Mouse (Mus musculus) heart, embryonic 10.5 days (tissue): ENCODE data around the gene Tmem117. TPM values are rescaled to one million over a fixed set of nuclear protein-coding genes. Genes with fewer than 3 reads are reported as not detected.

Experiments
- DNase-seq: peaks from one replicate; pipeline ENCODE4 v3.0.0-alpha.2; 2017; ENCODE audit warnings: low spot score
- H3K27ac ChIP-seq: fragments of 300-500 bp; sonication (generic); 2 replicates; pipeline ENCODE4 v1.5.1; 2016; ENCODE audit warnings: mild to moderate bottlenecking
- H3K27me3 ChIP-seq: fragments of 300-500 bp; sonication (generic); 2 replicates; pipeline ENCODE4 v1.6.1; 2016; ENCODE audit warnings: mild to moderate bottlenecking; ENCODE audit not compliant: poor library complexity, insufficient read depth, severe bottlenecking
- H3K36me3 ChIP-seq: fragments of 300-500 bp; sonication (generic); 2 replicates; pipeline ENCODE4 v1.6.1; 2016; ENCODE audit warnings: mild to moderate bottlenecking, moderate library complexity
- H3K4me1 ChIP-seq: fragments of 300-500 bp; sonication (generic); 2 replicates; pipeline ENCODE4 v1.6.1; 2016; ENCODE audit warnings: mild to moderate bottlenecking
- H3K4me3 ChIP-seq: fragments of 300-500 bp; sonication (generic); 2 replicates; pipeline ENCODE4 v1.5.1; 2016; ENCODE audit warnings: mild to moderate bottlenecking, moderate library complexity
- H3K9me3 ChIP-seq: fragments of 300-500 bp; sonication (generic); 2 replicates; pipeline ENCODE4 v1.6.1; 2016; ENCODE audit warnings: mild to moderate bottlenecking, moderate library complexity
- WGBS: fragments of 180-500 bp; shearing (Covaris S2); methylation state at CpG from one replicate; pipeline ENCODE4 v1.1.7; 2016; 5-methylcytosine and 5-hydroxymethylcytosine counted together
- polyA plus RNA-seq: library from polyadenylated mRNA; unstranded; fragments of >200 nt; fragmentation: Nextera tagmentation; extraction: Ambion mirVana; gene quantifications from 2 replicates; pipeline ENCODE4 v1.2.1, GENCODE M21; 2016

The Tmem117 gene
- polyA plus RNA-seq, 1 experiment from 2014 or later = 0.73 TPM

DNA sequence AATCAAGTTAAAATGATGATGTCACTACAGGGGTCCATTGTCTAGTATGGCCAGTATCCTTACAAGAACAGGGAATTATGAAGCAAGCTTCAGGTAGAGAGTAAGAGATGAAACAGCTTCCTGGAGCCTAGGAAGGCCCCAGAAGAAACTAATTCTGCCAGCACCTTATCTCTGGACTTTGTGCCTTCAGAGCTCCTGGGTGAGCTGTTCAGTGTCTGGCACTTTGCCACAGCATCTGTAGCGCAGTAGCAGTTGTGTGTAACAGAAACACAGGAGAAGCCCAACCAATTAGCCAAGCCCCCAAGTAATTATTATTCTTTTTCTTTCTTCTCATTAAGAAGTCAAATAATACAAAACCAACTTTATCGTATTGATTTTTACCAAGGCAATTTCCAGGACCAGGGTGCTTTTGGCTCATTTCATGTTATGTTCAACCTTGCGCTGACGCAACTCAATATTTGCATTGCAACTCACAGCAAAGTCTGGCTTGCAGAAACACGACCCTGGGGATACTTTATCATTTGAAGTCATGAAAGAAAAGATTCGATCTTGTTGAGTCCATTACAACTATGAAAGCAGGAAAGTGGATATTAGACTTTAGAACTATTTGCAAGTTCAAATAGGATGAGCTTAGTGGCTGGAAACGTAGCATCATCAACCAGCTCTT lies 322.5 kb downstream of the Tmem117 start:
- no peaks in the 10 kb centered on the region for H3K9me3 ChIP-seq

DNA sequence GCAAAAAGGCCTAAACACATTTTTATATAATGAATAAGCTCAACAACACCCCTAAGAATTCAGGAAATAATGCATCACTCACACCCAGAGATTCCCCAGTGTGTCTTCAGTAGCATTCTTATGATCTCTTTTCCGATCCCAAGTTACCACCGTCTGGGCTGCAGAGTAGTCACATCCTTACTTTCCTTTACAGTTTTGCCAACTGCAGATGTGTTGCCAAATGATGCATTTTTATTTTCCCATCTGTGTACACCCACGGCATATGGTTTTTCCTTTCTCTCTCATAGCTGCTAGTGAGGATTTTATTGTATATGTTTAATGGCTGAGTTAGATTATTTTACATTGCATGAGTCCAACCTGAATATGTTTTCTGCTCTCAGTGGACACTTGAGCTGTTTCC lies 327.7 kb downstream of the Tmem117 start:
- H3K36me3 ChIP-seq = no peaks in the 10 kb centered on the region
- no peak for DNase-seq
- no peak overlapping the region for H3K27ac ChIP-seq
- H3K4me1 ChIP-seq = no peaks in the 10 kb centered on the region
- 85% methylated on average over 3 of the region's 3 CpGs for WGBS
- H3K9me3 ChIP-seq = no peaks in the 10 kb centered on the region
- H3K4me3 ChIP-seq = no peak overlapping the region
- H3K27me3 ChIP-seq = no peaks in the 10 kb centered on the region

More for the DNA sequence above, 322.5 kb downstream of the Tmem117 start:
- Histone ChIP-seq H3K27ac (no peak overlapping the region), H3K27me3 (no peaks in the 10 kb centered on the region), H3K4me1 (no peaks in the 10 kb centered on the region), H3K36me3 (no peaks in the 10 kb centered on the region), H3K4me3 (no peak overlapping the region)
- DNase-seq = no peak
- 87% methylated on average over 7 of the region's 7 CpGs for WGBS

DNA sequence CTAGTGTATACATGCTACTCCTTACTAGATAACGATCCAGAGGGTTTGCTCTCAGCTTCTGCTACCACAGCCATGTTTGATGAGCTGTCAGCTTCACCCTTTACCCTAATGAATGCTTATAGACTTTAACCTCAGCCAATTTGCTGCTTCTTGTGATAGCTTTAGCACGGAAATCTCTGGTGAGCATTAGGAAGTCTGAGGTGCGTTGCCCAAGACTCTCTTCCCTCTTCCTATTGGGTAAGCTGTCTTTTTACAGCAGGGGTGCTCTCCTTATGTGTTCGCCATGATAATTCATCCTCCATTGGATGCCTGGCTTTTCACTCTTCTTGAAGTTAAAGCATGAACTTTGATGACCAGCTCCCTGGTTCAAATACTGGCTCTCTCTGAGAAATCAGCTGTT lies 328.2 kb downstream of the Tmem117 start:
- Histone ChIP-seq H3K9me3 (no peaks in the 10 kb centered on the region), H3K4me3 (no peak overlapping the region), H3K27me3 (no peaks in the 10 kb centered on the region), H3K4me1 (no peaks in the 10 kb centered on the region), H3K36me3 (no peaks in the 10 kb centered on the region), H3K27ac (no peak overlapping the region)
- WGBS = 70% methylated on average over 4 of the region's 4 CpGs
- DNase-seq = no peak

DNA sequence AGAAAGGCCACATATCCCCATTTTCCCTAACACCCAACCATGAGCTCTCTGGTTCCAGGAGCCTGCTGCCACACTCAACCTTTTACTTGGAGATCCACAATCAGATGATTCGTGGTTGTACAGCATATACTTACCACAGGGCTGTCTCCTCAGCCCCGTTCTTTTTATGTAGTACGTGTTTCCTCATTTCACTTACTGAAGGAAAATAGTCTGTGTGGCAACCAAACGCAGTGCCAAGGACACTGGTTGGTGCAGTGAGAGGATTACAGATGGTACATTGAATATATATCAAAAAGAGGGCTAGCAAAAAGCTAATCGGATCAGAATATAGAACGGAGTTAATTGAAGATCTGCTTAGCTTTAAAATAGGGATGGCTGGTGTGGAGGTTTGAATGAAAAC lies 338.0 kb downstream of the Tmem117 start:
- no peak for DNase-seq
- Histone ChIP-seq H3K36me3 (no peaks in the 10 kb centered on the region), H3K9me3 (no peaks in the 10 kb centered on the region), H3K27me3 (no peaks in the 10 kb centered on the region), H3K27ac (no peak overlapping the region), H3K4me3 (no peak overlapping the region), H3K4me1 (no peaks in the 10 kb centered on the region)
- 80% methylated on average over 6 of the region's 6 CpGs for WGBS

DNA sequence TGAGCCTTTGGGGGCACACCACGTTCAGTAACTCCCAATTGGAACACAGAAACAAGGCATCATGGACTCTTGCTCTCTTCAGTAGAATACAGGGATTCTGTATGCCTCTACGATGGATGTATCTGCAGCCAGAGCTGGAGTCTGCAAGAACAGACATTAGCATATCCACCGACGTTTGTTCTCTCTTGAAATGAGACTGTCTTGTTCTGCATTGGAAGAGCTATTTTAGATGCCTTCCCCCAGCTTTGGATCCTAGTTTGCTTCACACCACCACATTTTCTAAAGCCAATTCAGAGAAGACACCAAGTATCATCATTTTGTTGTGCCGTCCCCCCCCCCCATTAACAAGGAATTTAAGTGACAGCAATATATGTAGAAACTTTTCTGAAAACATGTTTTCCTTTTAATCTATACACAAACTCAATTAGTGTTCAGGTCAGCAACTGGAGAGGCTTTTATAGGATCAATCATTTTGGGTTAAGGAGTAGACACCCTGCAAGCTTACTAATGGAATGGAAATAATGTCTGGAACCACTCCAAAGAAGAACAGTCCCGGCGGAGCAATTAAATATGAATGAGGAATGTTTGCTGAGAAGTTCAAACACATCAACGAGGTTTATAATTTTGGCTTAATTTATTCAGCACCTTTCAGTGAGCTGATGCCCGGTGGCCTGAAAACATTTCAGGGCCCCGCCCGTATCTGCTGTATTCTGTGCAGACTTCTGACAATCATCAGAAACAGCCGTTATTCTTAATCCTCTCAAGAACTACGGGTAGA lies 339.6 kb downstream of the Tmem117 start:
- H3K4me3 ChIP-seq = no peak overlapping the region

DNA sequence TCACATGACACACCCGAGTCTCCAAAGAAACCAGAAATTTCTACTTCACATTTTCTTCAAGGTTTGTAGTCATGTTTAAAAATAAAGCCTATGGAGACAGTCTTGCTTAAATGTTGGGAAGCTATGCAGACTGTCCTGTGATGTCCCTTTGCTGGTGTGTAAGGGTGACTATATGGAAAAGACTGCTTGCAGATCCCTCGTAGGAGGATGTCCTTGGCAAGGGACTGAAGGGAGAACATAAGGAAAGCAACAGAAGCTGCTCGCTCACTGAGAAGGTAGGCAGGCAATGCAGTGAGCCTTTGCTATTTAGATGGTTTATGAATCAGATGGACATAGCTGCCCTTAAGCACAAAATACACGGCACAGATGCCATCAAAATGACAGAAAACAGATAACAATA lies 352.8 kb downstream of the Tmem117 start:
- no peak for DNase-seq
- H3K27ac ChIP-seq = no peak overlapping the region
- no peaks in the 10 kb centered on the region for H3K27me3 ChIP-seq
- no peaks in the 10 kb centered on the region for H3K9me3 ChIP-seq
- no peak overlapping the region for H3K4me3 ChIP-seq
- no peaks in the 10 kb centered on the region for H3K36me3 ChIP-seq
- no peaks in the 10 kb centered on the region for H3K4me1 ChIP-seq
- WGBS = 77% methylated on average over 4 of the region's 4 CpGs

More for the DNA sequence above, 339.6 kb downstream of the Tmem117 start:
- no peak overlapping the region for H3K27ac ChIP-seq
- no peaks in the 10 kb centered on the region for H3K9me3 ChIP-seq
- 83% methylated on average over 13 of the region's 13 CpGs for WGBS
- no peaks in the 10 kb centered on the region for H3K4me1 ChIP-seq
- no peak for DNase-seq
- H3K27me3 ChIP-seq = no peaks in the 10 kb centered on the region
- H3K36me3 ChIP-seq = no peaks in the 10 kb centered on the region

DNA sequence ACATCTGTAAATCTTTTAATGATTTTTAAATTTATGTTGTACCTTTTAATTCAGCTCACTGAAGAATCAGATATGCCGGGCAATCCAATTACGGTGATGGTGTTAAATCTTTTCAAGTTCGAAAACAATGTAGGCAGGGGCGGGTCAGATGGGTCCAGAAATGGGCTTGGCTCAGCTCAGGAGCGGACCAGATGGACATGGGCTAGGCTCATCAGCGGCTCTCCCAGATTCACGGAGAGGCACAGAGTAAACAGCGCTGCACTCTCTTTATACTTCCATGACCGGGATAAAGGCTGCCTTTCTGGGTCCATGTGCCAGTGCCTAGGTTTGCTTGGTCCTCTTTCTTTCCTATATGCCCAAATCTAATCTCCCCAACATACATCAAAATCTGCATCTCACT lies 366.3 kb downstream of the Tmem117 start:
- no peaks in the 10 kb centered on the region for H3K27me3 ChIP-seq
- H3K36me3 ChIP-seq = no peaks in the 10 kb centered on the region
- H3K27ac ChIP-seq = no peak overlapping the region
- WGBS = 87% methylated on average over 9 of the region's 9 CpGs
- no peak overlapping the region for H3K4me3 ChIP-seq
- H3K4me1 ChIP-seq = no peaks in the 10 kb centered on the region
- H3K9me3 ChIP-seq = no peaks in the 10 kb centered on the region
- DNase-seq = no peak

DNA sequence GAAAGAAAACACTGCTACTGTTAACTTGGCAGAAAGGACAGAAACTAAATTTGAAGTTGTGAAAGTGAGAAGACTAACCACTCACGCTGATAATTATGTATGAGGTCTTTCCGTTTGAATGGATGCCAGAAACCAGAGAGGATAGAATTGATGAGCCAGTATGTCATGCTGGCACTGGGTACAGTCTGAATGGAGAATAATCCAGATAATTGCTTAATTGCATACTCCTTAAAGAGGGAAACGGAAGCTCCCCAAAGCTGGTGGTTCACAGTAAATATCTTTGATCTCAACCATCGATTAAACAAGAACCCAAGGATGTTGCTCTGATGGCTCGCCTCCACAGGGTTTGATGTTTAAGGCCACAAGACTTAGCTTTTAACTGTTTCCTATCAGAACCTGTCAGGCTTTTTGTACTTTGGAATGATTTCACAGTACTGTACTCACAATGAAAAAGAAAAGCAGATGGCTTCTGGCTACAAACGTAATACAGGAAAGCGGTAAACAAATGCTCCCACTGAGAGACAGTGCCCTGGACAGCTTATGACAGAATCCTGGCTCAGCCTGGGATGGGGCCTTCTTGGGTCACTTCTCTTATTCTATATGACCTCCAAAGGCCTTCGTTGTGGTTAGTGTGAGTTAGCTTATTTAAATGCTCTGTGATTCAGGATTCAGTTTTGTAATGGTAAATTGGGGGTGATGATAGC lies 376.2 kb downstream of the Tmem117 start:
- DNase-seq = no peak
- 83% methylated on average over 8 of the region's 8 CpGs for WGBS
- H3K27ac ChIP-seq = no peak overlapping the region
- no peaks in the 10 kb centered on the region for H3K36me3 ChIP-seq
- H3K4me1 ChIP-seq = no peaks in the 10 kb centered on the region
- H3K4me3 ChIP-seq = no peak overlapping the region
- H3K27me3 ChIP-seq = no peaks in the 10 kb centered on the region
- no peaks in the 10 kb centered on the region for H3K9me3 ChIP-seq

DNA sequence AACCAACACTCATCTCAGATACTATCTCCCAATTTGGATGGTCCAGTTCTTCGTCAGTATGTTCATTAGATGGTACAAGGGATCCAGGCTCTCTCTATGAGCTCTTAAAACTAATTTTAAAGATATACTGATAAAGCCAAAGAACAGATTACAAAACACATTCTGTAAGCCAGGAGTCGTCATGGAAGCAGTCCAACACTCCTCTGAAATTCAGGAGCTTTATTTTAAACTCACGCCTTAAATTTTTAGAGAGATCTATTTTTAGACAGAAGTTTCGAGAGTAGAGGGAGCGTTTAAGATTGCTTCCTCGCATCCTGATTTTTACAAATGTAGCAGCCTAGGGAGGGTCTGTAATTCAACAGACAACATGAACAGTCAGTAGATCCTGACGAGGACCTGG lies 393.2 kb downstream of the Tmem117 start:
- Histone ChIP-seq H3K9me3 (no peaks in the 10 kb centered on the region), H3K27ac (no peak overlapping the region), H3K27me3 (no peaks in the 10 kb centered on the region), H3K4me1 (no peaks in the 10 kb centered on the region), H3K4me3 (no peak overlapping the region), H3K36me3 (no peaks in the 10 kb centered on the region)
- 72% methylated on average over 7 of the region's 7 CpGs for WGBS
- DNase-seq = no peak

DNA sequence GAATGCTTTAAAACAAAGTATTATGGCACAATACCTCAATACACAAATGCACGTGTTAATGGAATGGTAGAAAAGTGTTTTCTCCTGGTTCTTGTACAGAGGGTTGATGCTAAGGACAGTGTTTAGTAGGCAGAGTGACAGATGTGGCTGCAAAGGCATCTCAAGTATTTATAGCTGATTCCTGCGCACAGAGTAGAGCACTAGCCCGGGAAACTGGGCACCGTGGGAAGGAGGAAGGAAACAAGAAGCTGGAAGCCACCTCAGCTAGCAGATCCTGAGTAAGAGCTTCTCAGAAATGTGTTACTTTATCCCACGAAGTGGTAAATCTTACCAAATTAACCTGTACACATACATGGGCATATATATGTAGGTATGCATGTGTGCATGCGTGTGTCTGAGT lies 395.4 kb downstream of the Tmem117 start:
- no peak for DNase-seq
- no peaks in the 10 kb centered on the region for H3K4me1 ChIP-seq
- no peak overlapping the region for H3K27ac ChIP-seq
- no peaks in the 10 kb centered on the region for H3K9me3 ChIP-seq
- WGBS = 62% methylated on average over 6 of the region's 6 CpGs
- no peaks in the 10 kb centered on the region for H3K27me3 ChIP-seq
- no peaks in the 10 kb centered on the region for H3K36me3 ChIP-seq
- H3K4me3 ChIP-seq = no peak overlapping the region

DNA sequence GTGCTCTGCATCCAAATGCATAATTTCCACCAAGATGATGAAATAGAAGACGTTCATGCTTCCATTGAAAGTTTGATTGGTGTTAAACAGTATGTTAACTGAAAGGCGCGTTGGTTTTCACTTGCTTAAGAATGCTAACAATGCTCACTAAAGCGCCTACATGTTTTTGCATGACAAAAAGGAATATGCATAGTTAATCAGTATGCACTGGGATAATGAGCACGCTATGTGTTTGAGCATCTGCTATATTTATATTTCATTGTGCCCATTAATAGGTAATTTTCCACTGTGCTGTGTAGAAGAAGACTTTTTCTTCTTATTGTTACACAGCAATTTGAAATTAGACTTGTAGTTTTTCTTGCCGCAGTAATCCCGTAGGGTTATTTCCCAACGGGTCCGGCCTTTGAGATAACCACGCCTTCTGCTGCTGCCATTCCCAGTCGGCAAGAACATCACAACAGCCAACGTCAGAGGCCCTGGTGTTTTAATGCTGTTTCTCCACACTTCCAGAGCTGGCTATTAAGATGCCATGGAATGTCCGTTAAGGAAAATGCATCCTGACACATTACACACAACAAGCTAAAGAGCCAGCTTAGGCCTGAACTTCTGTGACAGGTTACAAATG lies 399.9 kb downstream of the Tmem117 start:
- H3K27ac ChIP-seq = no peak overlapping the region
- H3K27me3 ChIP-seq = no peaks in the 10 kb centered on the region
- no peaks in the 10 kb centered on the region for H3K4me1 ChIP-seq
- H3K9me3 ChIP-seq = no peaks in the 10 kb centered on the region
- H3K36me3 ChIP-seq = no peaks in the 10 kb centered on the region
- WGBS = 84% methylated on average over 13 of the region's 13 CpGs
- DNase-seq = no peak
- no peak overlapping the region for H3K4me3 ChIP-seq

DNA sequence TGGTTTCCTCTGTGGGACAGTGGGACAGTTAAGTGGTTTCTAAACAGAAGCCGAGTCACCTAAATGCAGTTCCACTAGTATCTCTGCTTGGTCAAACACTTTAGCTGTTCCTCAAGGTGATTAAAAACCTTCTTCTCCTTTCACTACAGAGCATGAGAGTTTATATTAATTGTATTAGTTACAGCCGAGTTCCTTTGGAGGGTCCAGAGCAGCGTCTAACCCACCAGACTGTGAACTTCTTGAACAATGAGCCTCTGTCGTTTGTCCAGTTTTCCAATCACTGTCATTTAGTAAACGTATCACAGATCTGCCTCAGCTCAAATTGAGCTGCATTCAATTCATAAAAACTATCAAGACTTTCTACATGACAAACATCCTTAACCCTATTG lies 400.4 kb downstream of the Tmem117 start:
- no peaks in the 10 kb centered on the region for H3K4me1 ChIP-seq
- H3K36me3 ChIP-seq = no peaks in the 10 kb centered on the region
- no peak overlapping the region for H3K4me3 ChIP-seq
- no peak overlapping the region for H3K27ac ChIP-seq
- no peaks in the 10 kb centered on the region for H3K9me3 ChIP-seq
- WGBS = 80% methylated on average over 5 of the region's 5 CpGs
- no peak for DNase-seq
- H3K27me3 ChIP-seq = no peaks in the 10 kb centered on the region

DNA sequence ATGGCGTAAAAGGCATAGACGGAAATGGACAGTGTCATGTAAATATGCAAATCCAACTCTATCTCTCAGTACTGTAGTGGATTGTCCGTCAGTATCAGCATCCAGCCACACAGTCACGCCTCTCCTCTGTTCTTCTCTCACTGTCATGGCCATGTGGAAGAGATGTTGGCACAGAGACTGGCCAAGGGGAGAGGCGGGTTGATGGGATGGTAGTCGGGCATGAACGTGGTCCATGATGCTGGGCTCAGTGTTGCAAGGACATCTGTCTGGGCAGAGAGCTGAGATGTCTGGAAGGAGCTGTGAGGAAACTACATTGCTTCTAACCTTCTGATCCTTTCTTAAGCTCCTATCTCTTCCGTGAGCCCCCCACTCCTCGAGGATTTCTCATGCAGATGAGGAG lies 413.4 kb downstream of the Tmem117 start:
- H3K27me3 ChIP-seq = no peaks in the 10 kb centered on the region
- no peaks in the 10 kb centered on the region for H3K4me1 ChIP-seq
- H3K36me3 ChIP-seq = no peaks in the 10 kb centered on the region
- no peak overlapping the region for H3K27ac ChIP-seq
- H3K4me3 ChIP-seq = no peak overlapping the region
- no peaks in the 10 kb centered on the region for H3K9me3 ChIP-seq
- whole genome bisulfite sequencing = 71% methylated on average over 9 of the region's 9 CpGs
- no peak for DNase-seq
